Mouse (Mus musculus) kidney, embryonic 16.5 days (tissue): Measurements from ENCODE around the gene Mfap1b. TPM values are rescaled to one million over a fixed set of nuclear protein-coding genes. Genes with fewer than 3 reads are reported as not detected.
A peak's percentile ranks its signal among the peaks of the same experiment; 100 is the strongest.
"Not testable (repeated sequence)": the region's sequence is repeated elsewhere in the genome, so short reads cannot be mapped to it uniquely, and the experiment has no call there.

Source experiments
- ATAC-seq: fragments of 200-750 bp; cut with Nextera tagmentation; 2 replicates; pipeline ENCODE4 v1.8.0; 2017; ENCODE audit warnings: moderate TSS enrichment; ENCODE audit not compliant: low FRiP score, low TSS enrichment
- H3K27ac ChIP-seq: fragments of 300-500 bp; sonication (generic); 2 replicates; pipeline ENCODE4 v1.5.1; 2014; ENCODE audit warnings: low read length
- H3K27me3 ChIP-seq: fragments of 300-500 bp; sonication (generic); 2 replicates; pipeline ENCODE4 v1.6.1; 2014; ENCODE audit warnings: low read length, control low read depth, mixed read lengths; ENCODE audit not compliant: insufficient read depth
- H3K36me3 ChIP-seq: fragments of 300-500 bp; sonication (generic); 2 replicates; pipeline ENCODE4 v1.6.1; 2014; ENCODE audit warnings: low read length, control low read depth, mixed read lengths; ENCODE audit not compliant: insufficient read depth
- H3K4me1 ChIP-seq: fragments of 300-500 bp; sonication (generic); 2 replicates; pipeline ENCODE4 v1.6.1; 2014; ENCODE audit warnings: low read length, control low read depth, mixed read lengths; ENCODE audit not compliant: insufficient read depth
- H3K4me2 ChIP-seq: fragments of 300-500 bp; sonication (generic); replicated peaks from 2 replicates; pipeline ENCODE4 v1.6.1; 2014; ENCODE audit warnings: low read depth, low read length
- H3K4me3 ChIP-seq: fragments of 300-500 bp; sonication (generic); 2 replicates; pipeline ENCODE4 v1.5.1; 2014; ENCODE audit warnings: mild to moderate bottlenecking, low read length
- H3K9ac ChIP-seq: fragments of 300-500 bp; sonication (generic); replicated peaks from 2 replicates; pipeline ENCODE4 v1.6.1; 2014; ENCODE audit warnings: low read length
- H3K9me3 ChIP-seq: fragments of 300-500 bp; sonication (generic); 2 replicates; pipeline ENCODE4 v1.6.1; 2016; ENCODE audit warnings: low read length, control low read depth
- WGBS: fragments of 180-500 bp; shearing (Covaris S2); extraction: QIAGEN DNeasy Blood & Tissue Kit; methylation state at CpG from one replicate; pipeline ENCODE4 v1.1.7; 2014; 5-methylcytosine and 5-hydroxymethylcytosine counted together
- polyA plus RNA-seq: library from polyadenylated mRNA; unstranded; fragments of >200 nt; fragmentation: Nextera tagmentation; extraction: Ambion mirVana; gene quantifications from 2 replicates; pipeline ENCODE4 v1.2.1, GENCODE M21; 2015

Gene Mfap1b
- polyA plus RNA-seq, 1 experiment from 2014 or later, result 56.7 TPM

- Histone ChIP-seq H3K4me1 (peaks cover 13% of the 10 kb centered on the region), H3K4me2 (peak overlapping the region; percentile 74), H3K36me3 (peaks cover 16% of the 10 kb centered on the region), H3K9ac (peak overlapping the region; percentile 63), H3K4me3 (peak overlapping the region; percentile 69), H3K27ac (no peak overlapping the region), H3K9me3 (no peaks in the 10 kb centered on the region), H3K27me3 (no peaks in the 10 kb centered on the region)
- 11% methylated on average over 12 of the region's 12 CpGs for WGBS
- ATAC-seq, result no peak
These were observed 33.5 kb upstream of the Mfap1b start for GRCm38 (mm10) chr2:121507173-121507950.

- Histone ChIP-seq H3K4me2 (peak within 1 kb of the TSS; percentile 74), H3K4me3 (peak within 1 kb of the TSS; percentile 69), H3K9ac (peak within 1 kb of the TSS; percentile 76), H3K4me1 (peaks cover 13% of the 10 kb centered on the region)
- ATAC-seq, result peak; percentile 94
- H3K9me3 ChIP-seq, H3K36me3 ChIP-seq, H3K27ac ChIP-seq, H3K27me3 ChIP-seq: not testable (repeated sequence)
- WGBS, result 6% methylated on average over 36 of the region's 42 CpGs
These were observed 32.3 kb upstream of the Mfap1b start, which contains the start of the genes Mfap1a and Wdr76 for GRCm38 (mm10) chr2:121505942-121506882. Gene Mfap1a (minus strand): TSS chr2:121506665. Gene Wdr76 (plus strand): TSS chr2:121506723.

- not testable (repeated sequence) for H3K4me1 ChIP-seq, H3K4me3 ChIP-seq, H3K36me3 ChIP-seq, ATAC-seq, H3K27ac ChIP-seq, H3K27me3 ChIP-seq, H3K9me3 ChIP-seq, H3K4me2 ChIP-seq, H3K9ac ChIP-seq
- WGBS, result 57% methylated on average over 1 of the region's 6 CpGs
These were observed 27.7 kb upstream of the Mfap1b start for GRCm38 (mm10) chr2:121501550-121501949.

DNA sequence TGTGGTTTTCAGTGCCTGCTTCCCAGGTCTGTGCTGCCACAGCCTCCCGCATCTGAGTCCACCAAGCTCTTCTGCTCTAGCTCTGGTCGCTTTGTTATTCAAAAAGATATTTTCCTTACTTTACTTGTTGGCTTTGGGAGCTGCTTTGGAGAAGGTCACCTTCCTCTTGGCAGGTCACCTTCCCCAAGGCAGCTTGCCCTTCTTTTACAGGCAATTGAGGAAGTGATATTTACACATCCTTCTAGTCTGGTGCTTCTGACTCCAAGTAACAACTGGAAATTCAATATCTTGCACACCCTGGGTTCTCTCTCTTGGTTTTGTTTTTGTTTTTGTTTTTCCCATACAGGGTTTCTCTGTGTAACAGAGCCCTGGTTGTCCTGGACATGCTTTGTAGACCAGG is 10.5 kb upstream of the Mfap1b start:
- not testable (repeated sequence) for H3K4me1 ChIP-seq, H3K27me3 ChIP-seq, H3K27ac ChIP-seq, H3K4me3 ChIP-seq, H3K4me2 ChIP-seq, H3K9ac ChIP-seq, H3K36me3 ChIP-seq, ATAC-seq, H3K9me3 ChIP-seq
- 88% methylated on average over 1 of the region's 2 CpGs for WGBS

DNA sequence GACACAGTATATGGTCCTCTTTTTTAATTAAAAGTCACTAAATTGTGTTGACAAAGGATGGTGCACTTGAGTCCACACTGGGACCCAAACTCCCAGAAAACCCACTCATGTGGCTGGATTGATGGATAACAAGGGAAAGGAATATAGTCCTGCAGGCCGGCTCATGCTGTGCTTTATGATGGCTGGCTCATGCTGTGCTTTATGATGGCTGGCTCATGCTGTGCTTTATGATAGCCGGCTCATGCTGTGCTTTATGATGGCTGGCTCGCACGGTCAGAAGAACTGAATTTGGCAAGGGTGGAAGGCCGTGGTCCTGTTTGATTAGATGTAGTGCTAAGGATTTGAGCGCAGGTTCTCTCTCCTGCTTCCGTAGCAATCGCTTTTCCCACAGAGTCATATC is 9.7 kb upstream of the Mfap1b start:
- Histone ChIP-seq H3K4me3 (no peak overlapping the region), H3K9me3 (no peaks in the 10 kb centered on the region), H3K27me3 (no peaks in the 10 kb centered on the region), H3K36me3 (no peaks in the 10 kb centered on the region), H3K4me1 (no peaks in the 10 kb centered on the region), H3K9ac (no peak overlapping the region), H3K4me2 (no peak overlapping the region), H3K27ac (no peak overlapping the region)
- WGBS, result 41% methylated on average over 8 of the region's 8 CpGs
- ATAC-seq, result no peak

- not testable (repeated sequence) for H3K27me3 ChIP-seq, H3K4me3 ChIP-seq, H3K4me2 ChIP-seq, H3K9me3 ChIP-seq, H3K4me1 ChIP-seq, H3K9ac ChIP-seq, H3K27ac ChIP-seq, ATAC-seq, H3K36me3 ChIP-seq
- 90% methylated on average over 13 of the region's 13 CpGs for WGBS
These were observed 7.0 kb upstream of the Mfap1b start for GRCm38 (mm10) chr2:121480916-121481315.

- ATAC-seq, result no peak
- no peak overlapping the region for H3K4me3 ChIP-seq
- H3K27ac ChIP-seq, result no peak overlapping the region
- no peak overlapping the region for H3K9ac ChIP-seq
- 66% methylated on average over 3 of the region's 3 CpGs for WGBS
- no peaks in the 10 kb centered on the region for H3K36me3 ChIP-seq
- H3K27me3 ChIP-seq, result no peaks in the 10 kb centered on the region
- no peak overlapping the region for H3K4me2 ChIP-seq
- no peaks in the 10 kb centered on the region for H3K9me3 ChIP-seq
- H3K4me1 ChIP-seq, result no peaks in the 10 kb centered on the region
These were observed 6.6 kb upstream of the Mfap1b start for GRCm38 (mm10) chr2:121480498-121480897.

DNA sequence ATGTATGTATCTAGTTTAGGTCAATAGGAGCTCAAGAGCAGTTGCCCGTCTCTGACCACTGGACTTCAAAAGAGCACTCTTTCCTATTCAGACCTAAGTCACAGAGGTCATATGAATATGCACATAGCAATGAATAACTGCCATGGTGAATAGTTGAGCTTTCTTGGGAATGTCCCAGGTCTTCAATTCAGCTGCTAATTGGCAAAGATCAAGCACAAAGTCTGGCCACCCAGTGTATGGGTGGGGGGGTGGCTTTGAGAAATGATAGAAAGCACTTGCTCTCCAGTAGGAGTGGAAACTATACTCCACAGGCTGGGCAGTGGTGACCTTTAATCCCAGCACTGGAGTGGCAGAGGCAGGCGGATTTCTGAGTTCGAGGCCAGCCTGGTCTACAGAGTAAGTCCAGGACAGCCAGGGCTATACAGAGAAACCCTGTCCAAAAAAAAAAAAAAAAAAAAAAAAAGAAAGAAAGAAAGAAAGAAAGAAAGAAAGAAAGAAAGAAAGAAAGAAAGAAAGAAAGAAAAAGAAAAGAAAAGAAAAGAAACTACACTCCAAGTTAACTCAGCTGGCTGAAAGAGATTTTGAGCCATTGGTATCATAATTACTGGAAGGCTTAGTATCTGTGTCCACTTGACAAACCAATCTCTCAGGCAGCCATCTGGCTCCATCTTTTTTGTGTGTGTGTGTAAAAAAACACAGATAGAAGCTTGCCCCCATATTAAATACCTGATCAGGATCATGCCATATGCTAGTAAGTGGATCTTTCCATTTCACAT is 3.8 kb upstream of the Mfap1b start:
- Histone ChIP-seq H3K4me2 (no peak overlapping the region), H3K9ac (no peak overlapping the region), H3K36me3 (no peaks in the 10 kb centered on the region), H3K4me3 (no peak overlapping the region), H3K27ac (no peak overlapping the region), H3K4me1 (peaks cover 4% of the 10 kb centered on the region), H3K27me3 (no peaks in the 10 kb centered on the region), H3K9me3 (no peaks in the 10 kb centered on the region)
- 88% methylated on average over 3 of the region's 3 CpGs for WGBS
- no peak for ATAC-seq

DNA sequence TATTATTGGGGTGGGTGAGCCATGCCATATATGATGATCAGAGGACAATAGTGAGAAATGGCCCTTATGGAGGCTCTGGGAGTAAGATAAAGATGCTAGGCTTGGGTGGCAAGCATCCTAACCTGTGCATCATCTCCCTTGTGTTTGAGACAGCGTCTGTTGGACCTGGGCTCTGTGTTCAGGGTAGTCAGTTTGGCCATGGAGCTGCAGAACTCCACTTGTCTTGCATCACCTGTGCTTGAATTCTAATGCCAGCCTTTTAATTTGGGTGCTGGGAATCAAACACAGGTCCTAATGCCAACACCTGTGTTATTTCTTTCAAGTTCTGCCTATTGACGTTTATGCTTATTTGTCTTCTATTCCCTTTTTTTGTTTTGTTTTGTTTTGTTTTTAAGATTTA is 1.4 kb upstream of the Mfap1b start:
- H3K27ac ChIP-seq, ATAC-seq, H3K9me3 ChIP-seq, H3K4me2 ChIP-seq, H3K36me3 ChIP-seq, H3K9ac ChIP-seq, H3K4me3 ChIP-seq, H3K4me1 ChIP-seq, H3K27me3 ChIP-seq: not testable (repeated sequence)
- 98% methylated on average over 2 of the region's 2 CpGs for WGBS
